Comparison of ENCODE assay signal across 13 mouse cellular contexts in the genomic region with DNA sequence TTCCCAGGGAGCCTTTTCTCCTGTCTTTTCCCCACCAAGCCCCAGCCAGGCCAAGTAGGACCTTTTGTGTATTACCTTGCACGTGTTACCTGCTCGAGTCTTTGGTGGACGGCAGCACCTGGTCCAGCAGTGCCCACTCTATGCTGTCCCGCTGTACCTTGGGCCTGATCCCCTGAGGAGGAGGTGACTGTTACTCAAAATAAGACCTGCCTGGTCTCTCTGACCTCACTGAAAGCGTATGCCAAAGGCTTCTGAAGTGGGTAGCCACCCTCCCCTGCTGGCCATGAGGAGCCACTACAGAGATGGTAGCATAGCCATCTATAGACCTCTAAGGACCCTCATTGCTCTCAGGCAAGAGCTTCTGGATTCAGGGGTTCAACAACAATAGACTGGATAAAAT. TPM values are rescaled to one million over a fixed set of nuclear protein-coding genes. Genes with fewer than 3 reads are reported as not detected.
DNase-seq lines count a peak whose midpoint lies in the region; ATAC-seq and TF ChIP-seq lines count a peak whose summit lies in the region.
"Had no signal": no experiment of that assay in that cellular context is flagged by ENCODE, and none has a peak within 500 bp of the region (broad histone marks: within the 10 kb centered on the region; RNA-seq: fewer than 3 reads in every experiment).

No protein-coding gene starts in this region.

- ATAC-seq in liver, embryonic 12.5 days, result no peak
- ATAC-seq in activated CD4-positive, CD25-positive, alpha-beta regulatory T cell, adult 4 months, result peak; percentile 34
- ATAC-seq: forebrain, embryonic 13.5 days had no signal

- intact Hi-C loops in gastrocnemius, postnatal 36 days (cut with DNase I), result loop anchor here (10.0 kb wide), 1 partner anchor 162 kb away; no protein-coding TSS in a partner anchor

- H3K4me3 ChIP-seq in liver, adult 2 months (ENCODE audit: insufficient read depth, low read depth, low read length), result no peak overlapping the region
- H3K4me3 ChIP-seq in liver, embryonic 12.5 days, result no peak overlapping the region
- H3K4me3 ChIP-seq: forebrain, embryonic 13.5 days; hindbrain, embryonic 12.5 days had no signal

- H3K4me1 ChIP-seq in liver, adult 2 months (ENCODE audit: control insufficient read depth, insufficient read depth, low read length), result no peaks in the 10 kb centered on the region
- H3K4me1 ChIP-seq in liver, embryonic 12.5 days, result no peaks in the 10 kb centered on the region
- H3K4me1 ChIP-seq: forebrain, embryonic 13.5 days; hindbrain, embryonic 12.5 days had no signal

- 91% methylated on average over 5 of the region's 5 CpGs for WGBS in liver, adult 2 months
- 73% methylated on average over 5 of the region's 5 CpGs for WGBS in liver, embryonic 12.5 days (ENCODE audit: insufficient replicate concordance)

- TF ChIP-seq CTCF in liver, adult 2 months (IDR thresholded peaks at IDR 0.05; ENCODE audit: low read depth, low read length), result peak; percentile 14; the same call in 1 of the 2 replicates

- no peaks in the 10 kb centered on the region for H3K9me3 ChIP-seq in liver, embryonic 12.5 days (replicated peaks)
- H3K9me3 ChIP-seq: forebrain, embryonic 13.5 days; hindbrain, embryonic 12.5 days had no signal

- no peak overlapping the region for H3K27ac ChIP-seq in liver, adult 2 months (replicated peaks; ENCODE audit: insufficient read depth, low read depth, low read length)
- H3K27ac ChIP-seq in liver, embryonic 12.5 days, result no peak overlapping the region
- H3K27ac ChIP-seq: forebrain, embryonic 13.5 days; hindbrain, embryonic 12.5 days; macrophage had no signal

- DNase-seq in gastrocnemius, adult 18-20 months (ENCODE audit: low spot score), result peak; percentile 79
- no peak for DNase-seq in gastrocnemius, postnatal 36 days
- no peak for DNase-seq in liver, adult 2 months (ENCODE audit: extremely low read depth, low read depth, low spot score)
- peak; percentile 31 for DNase-seq in naive thymus-derived CD4-positive, alpha-beta T cell, adult 2 months (ENCODE audit: low read depth)
- DNase-seq in frontal cortex, adult 2 months (ENCODE audit: extremely low spot score in 1 of 2, low spot score in 1 of 2), result no peak
- DNase-seq in right cerebral cortex, postnatal 10 days (ENCODE audit: low spot score in 2 of 2), result no peak
- DNase-seq: kidney, postnatal 25 days had no signal

- H3K27me3 ChIP-seq in liver, adult 2 months (ENCODE audit: control insufficient read depth, insufficient read depth, low read length), result no peaks in the 10 kb centered on the region
- 0 out of 2 replicates have a peak, but pooled peaks cover 5% of the 10 kb centered on the region for H3K27me3 ChIP-seq in liver, embryonic 12.5 days (replicated peaks)
- H3K27me3 ChIP-seq: hindbrain, embryonic 12.5 days had no signal

- TF ChIP-seq POLR2A in liver, adult 2 months (IDR thresholded peaks at IDR 0.05; ENCODE audit: extremely low read depth, insufficient read depth, low read length), result no peak

- no peak overlapping the region for H3K9ac ChIP-seq in liver, adult 2 months (ENCODE audit: low read depth, low read length)
- H3K9ac ChIP-seq in liver, embryonic 12.5 days, result no peak overlapping the region
- H3K9ac ChIP-seq: forebrain, embryonic 13.5 days; hindbrain, embryonic 12.5 days had no signal

- H3K36me3 ChIP-seq in liver, adult 2 months (ENCODE audit: control insufficient read depth, insufficient read depth, low read length), result no peaks in the 10 kb centered on the region
- no peaks in the 10 kb centered on the region for H3K36me3 ChIP-seq in liver, embryonic 12.5 days
- H3K36me3 ChIP-seq: hindbrain, embryonic 12.5 days had no signal

- no peak overlapping the region for H3K4me2 ChIP-seq in liver, embryonic 12.5 days
- H3K4me2 ChIP-seq: forebrain, embryonic 13.5 days; hindbrain, embryonic 12.5 days had no signal

- H3K79me2 ChIP-seq in liver, adult 2 months (ENCODE audit: control insufficient read depth, insufficient read depth, low read length), result no peaks in the 10 kb centered on the region

RNA-seq across cellular contexts. Expression of a gene that starts 1.8 kb away (rescaled TPM):
- total RNA-seq in gastrocnemius, adult 18-20 months (2021), result over 10,000 TPM; 35,269 to 35,976 TPM
- total RNA-seq in gastrocnemius, postnatal 36 days (2021), result over 10,000 TPM; 32,612 to 32,921 TPM
- 6.4 TPM in 1 of 2 replicates, not detected in the other for total RNA-seq in liver, adult 2 months (2014; rRNA removed)
- not detected in 2 replicates for polyA plus RNA-seq in liver, adult 2 months (2012; rRNA removed)
- 0.51 TPM in 1 of 2 replicates, not detected in the other for polyA plus RNA-seq in liver, embryonic 12.5 days (2016; fragmentation: Nextera tagmentation; extraction: Ambion mirVana)
- polyA plus RNA-seq in activated CD4-positive, CD25-positive, alpha-beta regulatory T cell, adult 4 months (2017; shearing (Covaris generic)), result 1 to 10 TPM; 2.8 to 3.0 TPM
- 0.50 and 1.8 TPM in 2 replicates for polyA plus RNA-seq in frontal cortex, adult 2 months (2012; rRNA removed)
- total RNA-seq: left cerebral cortex, postnatal 25 days had no signal
- polyA plus RNA-seq: macrophage had no signal

RNA-seq across cellular contexts. Expression of a gene that starts 35.7 kb away (rescaled TPM):
- 1 to 10 TPM; 1.7 to 1.9 TPM for total RNA-seq in gastrocnemius, adult 18-20 months (2021)
- 1 to 10 TPM; 1.8 to 6.1 TPM for total RNA-seq in gastrocnemius, postnatal 36 days (2021)
- total RNA-seq in liver, adult 2 months (2014; rRNA removed), result 45.0 and 54.8 TPM in 2 replicates
- polyA plus RNA-seq in liver, adult 2 months (2012; rRNA removed), result 7.6 and 9.0 TPM in 2 replicates
- 10.4 and 14.4 TPM in 2 replicates for polyA plus RNA-seq in liver, embryonic 12.5 days (2016; fragmentation: Nextera tagmentation; extraction: Ambion mirVana)
- 10 to 100 TPM; 10.2 to 31.9 TPM for polyA plus RNA-seq in activated CD4-positive, CD25-positive, alpha-beta regulatory T cell, adult 4 months (2017; shearing (Covaris generic))
- polyA plus RNA-seq in frontal cortex, adult 2 months (2012; rRNA removed), result 81.6 and 81.9 TPM in 2 replicates

RNA-seq across cellular contexts. Expression of a gene that starts 36.2 kb away (rescaled TPM):
- 10 to 100 TPM; 30.3 to 38.4 TPM for total RNA-seq in gastrocnemius, adult 18-20 months (2021)
- 10 to 100 TPM; 37.2 to 75.3 TPM for total RNA-seq in gastrocnemius, postnatal 36 days (2021)
- total RNA-seq in liver, adult 2 months (2014; rRNA removed), result 1.4 and 1.8 TPM in 2 replicates
- 3.1 and 6.0 TPM in 2 replicates for polyA plus RNA-seq in liver, adult 2 months (2012; rRNA removed)
- polyA plus RNA-seq in liver, embryonic 12.5 days (2016; fragmentation: Nextera tagmentation; extraction: Ambion mirVana), result 16.7 and 17.0 TPM in 2 replicates
- 1,000 to 10,000 TPM; 1,487 to 1,560 TPM for polyA plus RNA-seq in activated CD4-positive, CD25-positive, alpha-beta regulatory T cell, adult 4 months (2017; shearing (Covaris generic))
- polyA plus RNA-seq in frontal cortex, adult 2 months (2012; rRNA removed), result 11.0 and 11.2 TPM in 2 replicates

RNA-seq across cellular contexts. Expression of a gene that starts 55.2 kb away (rescaled TPM):
- over 10,000 TPM; 19,257 to 20,060 TPM for total RNA-seq in gastrocnemius, adult 18-20 months (2021)
- over 10,000 TPM; 17,613 to 18,280 TPM for total RNA-seq in gastrocnemius, postnatal 36 days (2021)
- 10.1 TPM in 1 of 2 replicates, not detected in the other for total RNA-seq in liver, adult 2 months (2014; rRNA removed)
- polyA plus RNA-seq in liver, adult 2 months (2012; rRNA removed), result not detected in 2 replicates
- polyA plus RNA-seq in liver, embryonic 12.5 days (2016; fragmentation: Nextera tagmentation; extraction: Ambion mirVana), result 1.8 and 2.4 TPM in 2 replicates
- polyA plus RNA-seq in activated CD4-positive, CD25-positive, alpha-beta regulatory T cell, adult 4 months (2017; shearing (Covaris generic)), result not detected
- polyA plus RNA-seq in frontal cortex, adult 2 months (2012; rRNA removed), result 1.7 and 2.0 TPM in 2 replicates
- total RNA-seq: left cerebral cortex, postnatal 25 days had no signal

Comparison
In these comparisons a context has a peak if more than half of its experiments do, and no peak if none do; other contexts are left out.
1. DNase-seq: peak in gastrocnemius, adult 18-20 months (single experiment) and naive thymus-derived CD4-positive, alpha-beta T cell, adult 2 months (single experiment); none in gastrocnemius, postnatal 36 days (0 of 2), liver, adult 2 months (single experiment), frontal cortex, adult 2 months (0 of 2) and right cerebral cortex, postnatal 10 days (0 of 2).
2. RNA of a gene that starts 36.2 kb away (polyA plus RNA-seq): 1,487 to 1,560 TPM in activated CD4-positive, CD25-positive, alpha-beta regulatory T cell, adult 4 months; 16.7 to 17.0 TPM in liver, embryonic 12.5 days, 11.0 to 11.2 TPM in frontal cortex, adult 2 months and 3.1 to 6.0 TPM in liver, adult 2 months; every median in the first group is over 10 times any median in the second.